Comparison of ENCODE assay signal across 18 mouse cellular contexts in genomic region chr1:190061560-190062295, GRCm38 (mm10).
DNase-seq lines count a peak whose midpoint lies in the region; TF ChIP-seq lines count a peak whose summit lies in the region.
"Had no signal": no experiment of that assay in that cellular context is flagged by ENCODE, and none has a peak within 500 bp of the region (broad histone marks: within the 10 kb centered on the region; RNA-seq: fewer than 3 reads in every experiment).

No protein-coding gene starts in this region.

- H3K27ac ChIP-seq in layer of hippocampus, adult 2 months = no peak overlapping the region
- H3K27ac ChIP-seq: hindbrain, embryonic 12.5 days; liver, embryonic 14.5 days; stomach, embryonic 15.5 days had no signal

- H3K4me3 ChIP-seq in layer of hippocampus, adult 2 months = no peak overlapping the region
- H3K4me3 ChIP-seq: hindbrain, embryonic 12.5 days; stomach, embryonic 15.5 days had no signal

- peak; percentile 94 for DNase-seq in heart, adult 11 months
- no peak for DNase-seq in heart, postnatal 25 days (ENCODE audit: low spot score)
- DNase-seq in ZHBTc4 (ENCODE audit: low read depth, low spot score) = peak; percentile 23
- peak; percentile 30 to 41 for DNase-seq in heart, adult 9 months (ENCODE audit: low spot score in 2 of 2)
- peak; percentile 30 to 38 for DNase-seq in heart, postnatal 14 days
- DNase-seq in layer of hippocampus, adult 2 months (ENCODE audit: low spot score in 2 of 2) = no peak
- DNase-seq in cerebellum, adult 11 months = no peak
- DNase-seq: B cell, adult 2 months; cerebellum, adult 18-20 months; forebrain, postnatal 0 days; kidney, adult 8-10 months; lung, postnatal 4 days; midbrain, embryonic 14.5 days; right cerebral cortex, postnatal 4 days; thymus, postnatal 4 days had no signal

- no peak for TF ChIP-seq CTCF in layer of hippocampus, adult 2 months (conservative IDR thresholded peaks at IDR 0.05)

- intact Hi-C loops in heart, postnatal 25 days (cut with DNase I) = no loop called here
- intact Hi-C loops in heart, postnatal 14 days (cut with DNase I) = no loop called here

Comparison
In these comparisons a context has a peak if more than half of its experiments do, and no peak if none do; other contexts are left out.
1. DNase-seq: peak in heart, adult 11 months (single experiment), ZHBTc4 (single experiment), heart, adult 9 months (2 of 2) and heart, postnatal 14 days (2 of 2); none in heart, postnatal 25 days (single experiment), layer of hippocampus, adult 2 months (0 of 2) and cerebellum, adult 11 months (single experiment).